Mouse (Mus musculus) erythroblast, embryonic 14.5 days (primary cell): Measurements from ENCODE around the gene Unkl. TPM values are rescaled to one million over a fixed set of nuclear protein-coding genes. Genes with fewer than 3 reads are reported as not detected.
A peak's percentile ranks its signal among the peaks of the same experiment; 100 is the strongest.

Source experiments
- H3K27me3 ChIP-seq: 2 replicates; pipeline ENCODE4 v1.6.1; 2012; ENCODE audit warnings: inconsistent platforms; ENCODE audit not compliant: control insufficient read depth
- H3K36me3 ChIP-seq: 2 replicates; pipeline ENCODE4 v1.6.1; 2012; ENCODE audit warnings: mild to moderate bottlenecking, inconsistent platforms; ENCODE audit not compliant: control insufficient read depth
- H3K4me1 ChIP-seq: 2 replicates; pipeline ENCODE4 v1.6.1; 2012; ENCODE audit warnings: inconsistent platforms; ENCODE audit not compliant: control insufficient read depth
- H3K4me3 ChIP-seq: replicated peaks from 2 replicates; pipeline ENCODE3; 2012; ENCODE audit warnings: moderate library complexity, mild to moderate bottlenecking, inconsistent platforms
- H3K9me3 ChIP-seq: 2 replicates; pipeline ENCODE4 v1.6.1; 2012; ENCODE audit warnings: low read length, inconsistent platforms, mixed read lengths; ENCODE audit not compliant: control insufficient read depth
- GATA1 ChIP-seq: IDR thresholded peaks from 2 replicates; pipeline ENCODE4 v1.6.1; 2012; ENCODE audit warnings: low read length, inconsistent platforms, mixed read lengths
- TAL1 ChIP-seq: IDR thresholded peaks from 3 replicates; pipeline ENCODE4 v1.6.1; 2012; ENCODE audit warnings: low read length, inconsistent platforms, mixed read lengths
- polyA plus RNA-seq: library from polyadenylated mRNA; stranded (reverse); fragments of >175 nt; gene quantifications from 2 replicates; pipeline ENCODE4 v1.2.3, GENCODE M21; 2012

The Unkl gene
- polyA plus RNA-seq, 1 experiment = 5.5 TPM

GRCm38 (mm10) chr17:25270795-25271335, 82.7 kb downstream of the Unkl start:
- no peaks in the 10 kb centered on the region for H3K9me3 ChIP-seq
- H3K27me3 ChIP-seq = no peaks in the 10 kb centered on the region
- H3K4me1 ChIP-seq = peaks cover 45% of the 10 kb centered on the region
- TF ChIP-seq GATA1 = no peak
- no peak for TF ChIP-seq TAL1
- peak overlapping the region; percentile 86 for H3K4me3 ChIP-seq
- H3K36me3 ChIP-seq = peaks cover 63% of the 10 kb centered on the region

- peak overlapping the region; percentile 86 for H3K4me3 ChIP-seq
- peaks cover 45% of the 10 kb centered on the region for H3K4me1 ChIP-seq
- H3K9me3 ChIP-seq = no peaks in the 10 kb centered on the region
- H3K36me3 ChIP-seq = peaks cover 48% of the 10 kb centered on the region
- TF ChIP-seq GATA1 (peak; percentile 48; the same call in 1 of the 2 replicates), TAL1 (no peak)
- no peaks in the 10 kb centered on the region for H3K27me3 ChIP-seq
Observed at GRCm38 (mm10) chr17:25272326-25272725, 84.1 kb downstream of the Unkl start.

GRCm38 (mm10) chr17:25272951-25273705, 84.9 kb downstream of the Unkl start:
- peaks cover 40% of the 10 kb centered on the region for H3K36me3 ChIP-seq
- no peaks in the 10 kb centered on the region for H3K27me3 ChIP-seq
- H3K9me3 ChIP-seq = no peaks in the 10 kb centered on the region
- H3K4me3 ChIP-seq = peak overlapping the region; percentile 86
- peaks cover 45% of the 10 kb centered on the region for H3K4me1 ChIP-seq
- TF ChIP-seq TAL1 (no peak), GATA1 (no peak)

GRCm38 (mm10) chr17:25273706-25274501, 85.7 kb downstream of the Unkl start:
- peak overlapping the region; percentile 86 for H3K4me3 ChIP-seq

GRCm38 (mm10) chr17:25274571-25275346, 86.6 kb downstream of the Unkl start, which contains the start of gene Ube2i:
Gene Ube2i, minus strand, starts transcription at chr17:25274622.
- peaks cover 24% of the 10 kb centered on the region for H3K36me3 ChIP-seq
- peak within 1 kb of the TSS; percentile 86 for H3K4me3 ChIP-seq
- no peaks in the 10 kb centered on the region for H3K9me3 ChIP-seq
- TF ChIP-seq GATA1 (no peak), TAL1 (no peak)
- peaks cover 3% of the 10 kb centered on the region; the same call in 1 of the 2 replicates for H3K27me3 ChIP-seq
- H3K4me1 ChIP-seq = peaks cover 38% of the 10 kb centered on the region

More at GRCm38 (mm10) chr17:25273706-25274501, 85.7 kb downstream of the Unkl start:
- Histone ChIP-seq H3K36me3 (peaks cover 32% of the 10 kb centered on the region), H3K27me3 (no peaks in the 10 kb centered on the region), H3K4me1 (peaks cover 45% of the 10 kb centered on the region), H3K9me3 (no peaks in the 10 kb centered on the region)
- no peak for TF ChIP-seq GATA1
- TF ChIP-seq TAL1 = no peak

GRCm38 (mm10) chr17:25275833-25276232, 87.6 kb downstream of the Unkl start:
- H3K4me3 ChIP-seq = no peak overlapping the region
- H3K36me3 ChIP-seq = peaks cover 13% of the 10 kb centered on the region
- peaks cover 28% of the 10 kb centered on the region for H3K4me1 ChIP-seq
- no peak for TF ChIP-seq TAL1
- TF ChIP-seq GATA1 = no peak
- H3K9me3 ChIP-seq = no peaks in the 10 kb centered on the region
- H3K27me3 ChIP-seq = peaks cover 3% of the 10 kb centered on the region; the same call in 1 of the 2 replicates

- no peaks in the 10 kb centered on the region for H3K36me3 ChIP-seq
- H3K4me3 ChIP-seq = peak overlapping the region; percentile 52
- TF ChIP-seq TAL1 (no peak), GATA1 (peak; percentile 47; the same call in 1 of the 2 replicates)
- peaks cover 9% of the 10 kb centered on the region for H3K4me1 ChIP-seq
- H3K9me3 ChIP-seq = no peaks in the 10 kb centered on the region
- H3K27me3 ChIP-seq = peaks cover 3% of the 10 kb centered on the region; the same call in 1 of the 2 replicates
Observed at GRCm38 (mm10) chr17:25282133-25282532, 93.9 kb downstream of the Unkl start.

Other genes with a start within 250 kb of the Unkl start
- 0.83 and 1.0 TPM in 2 replicates for gene Jpt2, start 227.7 kb upstream of the Unkl start, polyA plus RNA-seq
- gene Cramp1l, start 172.6 kb upstream of the Unkl start, polyA plus RNA-seq = 1.1 and 1.5 TPM in 2 replicates
- gene Ift140, start 172.3 kb upstream of the Unkl start, polyA plus RNA-seq = 0.97 and 1.0 TPM in 2 replicates
- gene Tmem204, start 104.8 kb upstream of the Unkl start, polyA plus RNA-seq = not detected in 2 replicates
- 2.0 and 3.1 TPM in 2 replicates for gene Telo2, start 72.4 kb upstream of the Unkl start, polyA plus RNA-seq
- gene Ptx4, start 67.6 kb upstream of the Unkl start, polyA plus RNA-seq = not detected in 2 replicates
- 2.0 and 2.1 TPM in 2 replicates for gene Clcn7, start 55.0 kb upstream of the Unkl start, polyA plus RNA-seq
- not detected in 2 replicates for gene Ccdc154, start 25.9 kb upstream of the Unkl start, polyA plus RNA-seq
- not detected in 2 replicates for gene Gm38655, start 12.9 kb upstream of the Unkl start, polyA plus RNA-seq
- 2.0 and 2.1 TPM in 2 replicates for gene BC003965, start 3.8 kb upstream of the Unkl start, polyA plus RNA-seq
- gene Gnptg, start 51.7 kb downstream of the Unkl start, polyA plus RNA-seq = 1.3 and 2.1 TPM in 2 replicates
- 1.5 and 2.2 TPM in 2 replicates for gene Tsr3, start 51.8 kb downstream of the Unkl start, polyA plus RNA-seq
- not detected in 2 replicates for gene Baiap3, start 68.0 kb downstream of the Unkl start, polyA plus RNA-seq
- 19.3 and 26.5 TPM in 2 replicates for gene Ube2i, start 86.2 kb downstream of the Unkl start, polyA plus RNA-seq
- gene Prss34, start 110.0 kb downstream of the Unkl start, polyA plus RNA-seq = 0.28 and 0.74 TPM in 2 replicates
- gene Prss28, start 120.2 kb downstream of the Unkl start, polyA plus RNA-seq = 0.08 TPM in 1 of 2 replicates, not detected in the other
- not detected in 2 replicates for gene Prss29, start 130.3 kb downstream of the Unkl start, polyA plus RNA-seq
- gene Tpsab1, start 157.2 kb downstream of the Unkl start, polyA plus RNA-seq = 0.04 TPM in 1 of 2 replicates, not detected in the other
- 0.21 and 0.22 TPM in 2 replicates for gene Tpsb2, start 177.9 kb downstream of the Unkl start, polyA plus RNA-seq
- gene Tpsg1, start 180.9 kb downstream of the Unkl start, polyA plus RNA-seq = not detected in 2 replicates
- 0.06 and 0.26 TPM in 2 replicates for gene Cacna1h, start 245.4 kb downstream of the Unkl start, polyA plus RNA-seq